Mouse (Mus musculus): ENCODE measurements at regions not wholly inside any gene's neighbourhood (a gene's known extent, or its start where the extent isn't known, plus 50 kb on each side); places are given as distances from the start of the nearest gene placed in this dataset.

DNA sequence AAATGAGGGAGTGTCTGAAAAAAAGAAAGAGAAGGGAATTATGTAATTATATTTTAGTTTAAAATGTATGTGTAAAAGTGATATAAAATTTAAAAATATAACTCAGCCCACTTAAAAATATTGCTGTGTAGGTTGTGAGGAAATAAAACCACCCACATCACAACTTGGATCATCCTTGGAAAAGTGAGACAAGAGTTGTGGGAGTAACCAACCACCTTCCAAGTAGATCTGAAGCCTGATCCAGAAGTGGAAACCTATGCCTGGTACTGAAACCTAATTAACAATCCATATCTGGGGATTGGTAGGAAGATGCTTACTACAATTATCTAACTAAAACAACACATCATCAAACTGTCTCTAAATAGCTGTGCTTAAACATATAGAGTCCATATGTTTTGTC is 743.1 kb downstream of the Stim2 start:
- Histone ChIP-seq H3K4me3 (ENCODE audit: low read depth, low read length) (no peak overlapping the region), H3K27me3 (replicated peaks; ENCODE audit: control insufficient read depth, insufficient read depth, low read length) (no peaks in the 10 kb centered on the region), H3K27ac (replicated peaks; ENCODE audit: low read depth, low read length) (no peak overlapping the region), H3K4me2 (ENCODE audit: low read depth, low read length) (no peak overlapping the region), H3K9ac (ENCODE audit: low read depth, low read length) (no peak overlapping the region), H3K9me3 (ENCODE audit: control insufficient read depth, low read length) (no peaks in the 10 kb centered on the region), H3K4me1 (ENCODE audit: control insufficient read depth, insufficient read depth, low read length) (no peaks in the 10 kb centered on the region), H3K36me3 (ENCODE audit: control insufficient read depth, insufficient read depth, low read length) (no peaks in the 10 kb centered on the region)
- ATAC-seq (ENCODE audit: low read depth): no peak
- DNase-seq (ENCODE audit: low spot score): no peak

DNA sequence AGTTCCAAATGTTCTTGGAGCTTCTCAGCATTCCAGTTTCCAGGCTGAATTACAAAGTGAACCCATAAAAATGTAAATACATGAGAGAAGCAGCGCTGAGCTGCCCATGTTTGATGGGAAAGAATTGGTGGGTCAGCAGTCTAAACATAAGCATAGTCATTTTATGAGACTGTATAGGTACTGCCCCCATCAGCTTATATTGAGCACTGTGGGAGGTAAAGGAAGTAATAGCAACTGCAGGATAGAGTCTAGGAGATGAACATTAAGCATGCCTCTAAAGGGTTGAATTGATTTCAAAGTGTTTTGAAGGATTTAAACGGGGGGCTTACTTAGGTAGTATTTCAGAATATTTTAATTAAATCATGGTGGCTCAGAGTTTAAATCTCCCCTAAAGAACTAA is 748.7 kb downstream of the Stim2 start:
- no peak for ATAC-seq (ENCODE audit: low read depth)
- DNase-seq (ENCODE audit: low spot score): no peak
- H3K36me3 ChIP-seq (ENCODE audit: control insufficient read depth, insufficient read depth, low read length): no peaks in the 10 kb centered on the region
- no peaks in the 10 kb centered on the region for H3K27me3 ChIP-seq (replicated peaks; ENCODE audit: control insufficient read depth, insufficient read depth, low read length)
- no peak overlapping the region for H3K4me3 ChIP-seq (ENCODE audit: low read depth, low read length)
- H3K27ac ChIP-seq (replicated peaks; ENCODE audit: low read depth, low read length): no peak overlapping the region
- no peaks in the 10 kb centered on the region for H3K9me3 ChIP-seq (ENCODE audit: control insufficient read depth, low read length)
- no peaks in the 10 kb centered on the region; the same call in 1 of the 2 replicates for H3K4me1 ChIP-seq (ENCODE audit: control insufficient read depth, insufficient read depth, low read length)
- WGBS: 40% methylated on average over 2 of the region's 2 CpGs
- no peak overlapping the region for H3K4me2 ChIP-seq (ENCODE audit: low read depth, low read length)
- no peak overlapping the region for H3K9ac ChIP-seq (ENCODE audit: low read depth, low read length)

DNA sequence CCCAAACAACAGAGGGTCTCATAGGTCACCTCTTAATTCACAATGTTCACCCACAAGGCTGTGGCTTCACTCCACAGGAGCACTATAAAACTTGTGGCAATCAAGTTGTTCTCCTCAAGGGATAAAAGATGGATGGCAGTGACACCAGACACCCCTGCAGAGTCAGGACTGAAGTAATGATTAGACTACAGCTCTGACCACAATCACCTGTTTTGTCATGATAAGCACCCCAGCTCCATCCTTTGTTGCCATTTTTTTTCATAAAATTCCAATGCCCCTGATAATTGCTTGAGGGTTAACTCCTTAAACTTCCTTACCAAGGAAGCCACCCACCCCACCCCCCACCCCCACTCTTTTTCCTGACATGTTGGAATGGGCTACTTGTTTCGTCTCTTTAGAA is 755.1 kb downstream of the Stim2 start:
- Histone ChIP-seq H3K27me3 (replicated peaks; ENCODE audit: control insufficient read depth, insufficient read depth, low read length) (no peaks in the 10 kb centered on the region), H3K4me2 (ENCODE audit: low read depth, low read length) (no peak overlapping the region), H3K9ac (ENCODE audit: low read depth, low read length) (no peak overlapping the region), H3K36me3 (ENCODE audit: control insufficient read depth, insufficient read depth, low read length) (no peaks in the 10 kb centered on the region), H3K27ac (replicated peaks; ENCODE audit: low read depth, low read length) (no peak overlapping the region), H3K4me1 (ENCODE audit: control insufficient read depth, insufficient read depth, low read length) (no peaks in the 10 kb centered on the region), H3K9me3 (ENCODE audit: control insufficient read depth, low read length) (no peaks in the 10 kb centered on the region), H3K4me3 (ENCODE audit: low read depth, low read length) (no peak overlapping the region)
- DNase-seq (ENCODE audit: low spot score) (no peak), ATAC-seq (ENCODE audit: low read depth) (no peak)
- 40% methylated on average over 1 of the region's 1 CpGs for WGBS

DNA sequence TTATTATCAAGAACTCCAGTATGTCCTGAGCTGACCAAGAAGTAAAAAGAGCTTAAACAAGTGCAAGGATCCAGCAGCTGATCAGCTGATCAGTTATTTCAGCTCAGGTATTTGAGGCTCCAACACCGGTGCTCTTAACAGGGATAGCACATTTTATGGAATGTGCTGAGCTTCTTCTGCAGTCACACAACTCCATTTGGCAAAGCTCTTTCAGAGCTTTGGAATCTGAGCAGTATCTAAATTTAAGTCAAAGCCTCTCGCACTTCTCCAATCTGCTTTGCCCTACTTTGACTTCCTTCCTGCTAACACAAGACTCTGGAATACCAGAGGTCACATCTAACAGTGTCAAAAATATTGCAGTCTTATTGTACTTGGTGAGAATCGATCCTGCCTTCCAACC is 761.4 kb downstream of the Stim2 start:
- Histone ChIP-seq H3K4me2 (ENCODE audit: low read depth, low read length) (no peak overlapping the region), H3K4me3 (ENCODE audit: low read depth, low read length) (no peak overlapping the region), H3K27ac (replicated peaks; ENCODE audit: low read depth, low read length) (no peak overlapping the region), H3K9me3 (ENCODE audit: control insufficient read depth, low read length) (no peaks in the 10 kb centered on the region), H3K27me3 (replicated peaks; ENCODE audit: control insufficient read depth, insufficient read depth, low read length) (no peaks in the 10 kb centered on the region), H3K9ac (ENCODE audit: low read depth, low read length) (no peak overlapping the region), H3K4me1 (ENCODE audit: control insufficient read depth, insufficient read depth, low read length) (no peaks in the 10 kb centered on the region), H3K36me3 (ENCODE audit: control insufficient read depth, insufficient read depth, low read length) (no peaks in the 10 kb centered on the region)
- DNase-seq (ENCODE audit: low spot score): no peak
- ATAC-seq (ENCODE audit: low read depth): no peak
- WGBS: 71% methylated on average over 3 of the region's 3 CpGs

DNA sequence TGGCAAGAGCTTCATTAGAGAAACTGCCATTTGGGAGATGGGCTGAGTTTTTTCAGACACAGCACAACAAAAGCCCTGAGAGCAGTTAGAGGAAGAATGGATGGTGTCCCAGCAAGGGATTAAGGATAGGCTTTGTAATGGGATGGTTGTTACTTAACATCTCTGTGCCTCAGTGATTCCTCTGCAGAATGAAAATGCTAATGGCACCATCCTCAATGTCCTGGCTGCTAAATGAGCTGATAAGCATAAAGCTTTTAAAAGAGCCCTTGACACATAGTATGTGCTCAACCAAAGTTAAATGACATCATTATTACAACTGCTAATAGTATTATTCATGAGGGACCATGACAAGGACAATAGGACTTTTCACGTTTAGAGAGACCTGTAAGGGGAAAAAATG is 764.7 kb downstream of the Stim2 start:
- WGBS: 43% methylated on average over 1 of the region's 1 CpGs
- H3K36me3 ChIP-seq (ENCODE audit: control insufficient read depth, insufficient read depth, low read length): no peaks in the 10 kb centered on the region
- ATAC-seq (ENCODE audit: low read depth) (no peak), DNase-seq (ENCODE audit: low spot score) (no peak)
- no peaks in the 10 kb centered on the region for H3K9me3 ChIP-seq (ENCODE audit: control insufficient read depth, low read length)
- H3K4me3 ChIP-seq (ENCODE audit: low read depth, low read length): no peak overlapping the region
- H3K27ac ChIP-seq (replicated peaks; ENCODE audit: low read depth, low read length): no peak overlapping the region
- no peak overlapping the region for H3K4me2 ChIP-seq (ENCODE audit: low read depth, low read length)
- no peaks in the 10 kb centered on the region for H3K27me3 ChIP-seq (replicated peaks; ENCODE audit: control insufficient read depth, insufficient read depth, low read length)
- H3K4me1 ChIP-seq (ENCODE audit: control insufficient read depth, insufficient read depth, low read length): no peaks in the 10 kb centered on the region
- H3K9ac ChIP-seq (ENCODE audit: low read depth, low read length): no peak overlapping the region

DNA sequence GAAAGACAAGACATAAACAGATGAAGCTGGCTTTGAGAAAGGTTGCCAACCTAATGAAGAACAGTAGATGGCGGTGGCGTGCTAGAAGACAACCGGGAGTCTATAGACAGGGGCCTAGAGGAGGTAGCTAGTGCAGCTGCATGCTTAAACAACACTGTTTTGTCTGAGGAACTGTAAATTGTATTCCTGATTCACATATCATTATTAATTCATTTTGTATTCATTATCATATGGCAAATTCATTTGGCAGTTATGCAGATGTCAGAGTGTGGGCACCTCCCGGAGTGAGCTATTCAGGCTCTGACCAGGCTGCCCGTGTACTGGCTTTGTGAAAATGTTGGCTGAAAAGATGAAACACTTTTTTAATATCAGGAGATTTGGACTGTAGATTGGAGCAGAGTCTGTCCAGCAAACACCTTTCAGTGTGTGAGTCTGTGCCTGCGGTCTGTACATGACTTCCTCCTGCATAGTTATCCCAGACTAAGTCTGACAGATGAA is 798.7 kb downstream of the Stim2 start:
- H3K27me3 ChIP-seq (replicated peaks; ENCODE audit: control insufficient read depth, insufficient read depth, low read length): no peaks in the 10 kb centered on the region
- H3K4me3 ChIP-seq (ENCODE audit: low read depth, low read length): no peak overlapping the region
- peak; percentile 85 for ATAC-seq (ENCODE audit: low read depth)
- peak; percentile 83 for DNase-seq (ENCODE audit: low spot score)
- no peaks in the 10 kb centered on the region for H3K36me3 ChIP-seq (ENCODE audit: control insufficient read depth, insufficient read depth, low read length)
- H3K9me3 ChIP-seq (ENCODE audit: control insufficient read depth, low read length): no peaks in the 10 kb centered on the region
- H3K4me2 ChIP-seq (ENCODE audit: low read depth, low read length): no peak overlapping the region
- H3K9ac ChIP-seq (ENCODE audit: low read depth, low read length): no peak overlapping the region
- 42% methylated on average over 6 of the region's 6 CpGs for WGBS
- H3K4me1 ChIP-seq (ENCODE audit: control insufficient read depth, insufficient read depth, low read length): no peaks in the 10 kb centered on the region
- H3K27ac ChIP-seq (replicated peaks; ENCODE audit: low read depth, low read length): no peak overlapping the region

DNA sequence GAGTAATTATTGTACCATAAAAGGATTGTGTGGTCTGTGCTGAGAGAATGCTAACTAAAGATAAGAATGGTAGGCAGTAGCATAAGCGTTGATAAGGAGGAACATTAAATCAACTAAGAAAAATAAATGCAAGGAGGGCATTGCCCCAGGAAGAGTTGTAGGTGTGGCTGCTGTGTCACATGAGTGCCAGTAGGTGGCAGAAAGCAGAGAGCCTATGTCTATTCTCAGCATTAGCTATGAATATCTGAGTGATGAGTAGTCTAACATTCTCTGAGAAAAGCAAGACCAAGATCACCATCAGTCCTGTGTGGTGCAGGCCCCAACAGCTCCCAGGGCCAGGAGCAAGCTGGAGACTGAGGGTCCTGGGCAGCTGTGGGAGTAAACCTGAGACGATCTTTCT is 828.8 kb downstream of the Stim2 start:
- ATAC-seq (ENCODE audit: low read depth) (no peak), DNase-seq (ENCODE audit: low spot score) (no peak)
- Histone ChIP-seq H3K27me3 (replicated peaks; ENCODE audit: control insufficient read depth, insufficient read depth, low read length) (no peaks in the 10 kb centered on the region), H3K4me2 (ENCODE audit: low read depth, low read length) (no peak overlapping the region), H3K9ac (ENCODE audit: low read depth, low read length) (no peak overlapping the region), H3K4me3 (ENCODE audit: low read depth, low read length) (no peak overlapping the region), H3K9me3 (ENCODE audit: control insufficient read depth, low read length) (no peaks in the 10 kb centered on the region), H3K4me1 (ENCODE audit: control insufficient read depth, insufficient read depth, low read length) (no peaks in the 10 kb centered on the region), H3K36me3 (ENCODE audit: control insufficient read depth, insufficient read depth, low read length) (no peaks in the 10 kb centered on the region), H3K27ac (replicated peaks; ENCODE audit: low read depth, low read length) (no peak overlapping the region)
- WGBS: 80% methylated on average over 2 of the region's 2 CpGs

Data from embryonic facial prominence, embryonic 14.5 days (tissue).